Mouse (Mus musculus): Measurements from ENCODE around the gene Opn3. TPM values are rescaled to one million over a fixed set of nuclear protein-coding genes. Genes with fewer than 3 reads are reported as not detected.
A peak's percentile ranks its signal among the peaks of the same experiment; 100 is the strongest.

Opn3 gene
- total and polyA plus RNA-seq, 2 experiments from 2014 or later, result 6.7 to 22.0 TPM

DNA sequence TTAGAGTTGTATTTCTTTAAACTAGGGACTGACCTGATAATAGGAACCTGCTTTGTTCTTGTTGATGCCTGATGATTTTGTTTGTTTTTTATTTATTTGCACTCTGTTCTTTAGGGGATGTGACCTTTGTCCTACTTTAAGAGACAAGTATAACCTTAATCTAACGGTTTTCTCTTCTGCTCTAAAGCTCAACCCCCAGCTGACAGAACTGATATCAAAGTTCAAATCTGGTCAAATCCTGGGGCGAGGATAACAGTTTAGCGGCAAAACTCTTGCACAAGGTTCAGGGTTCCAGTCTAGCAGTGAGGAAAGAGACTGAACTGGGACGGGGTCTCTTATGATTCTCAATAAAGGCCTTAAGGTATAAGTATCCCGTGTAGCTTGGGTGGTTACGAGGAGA lies 63.3 kb downstream of the Opn3 start:
- 75% methylated on average over 6 of the region's 6 CpGs for WGBS
- H3K9ac ChIP-seq (replicated peaks; ENCODE audit: low read depth, low read length), result no peak overlapping the region
- no peaks in the 10 kb centered on the region for H3K36me3 ChIP-seq (replicated peaks; ENCODE audit: control insufficient read depth, insufficient read depth, low read length)
- peaks cover 6% of the 10 kb centered on the region for H3K4me1 ChIP-seq (ENCODE audit: control insufficient read depth, insufficient read depth)
- ATAC-seq (ENCODE audit: insufficient read depth, low read depth) (no peak), DNase-seq (ENCODE audit: low spot score) (no peak)
- H3K27ac ChIP-seq (ENCODE audit: low read depth), result no peak overlapping the region
- H3K27me3 ChIP-seq (ENCODE audit: control insufficient read depth, insufficient read depth, low read length), result no peaks in the 10 kb centered on the region
- no peak overlapping the region for H3K4me3 ChIP-seq (ENCODE audit: low read depth, low read length)
- no peak overlapping the region for H3K4me2 ChIP-seq (ENCODE audit: low read depth, low read length)
- no peaks in the 10 kb centered on the region for H3K9me3 ChIP-seq (replicated peaks; ENCODE audit: control insufficient read depth, low read length)
- TF ChIP-seq EP300 (IDR thresholded peaks at IDR 0.05; ENCODE audit: low read depth) (no peak), CTCF (IDR thresholded peaks at IDR 0.05; ENCODE audit: low read depth) (no peak)

DNA sequence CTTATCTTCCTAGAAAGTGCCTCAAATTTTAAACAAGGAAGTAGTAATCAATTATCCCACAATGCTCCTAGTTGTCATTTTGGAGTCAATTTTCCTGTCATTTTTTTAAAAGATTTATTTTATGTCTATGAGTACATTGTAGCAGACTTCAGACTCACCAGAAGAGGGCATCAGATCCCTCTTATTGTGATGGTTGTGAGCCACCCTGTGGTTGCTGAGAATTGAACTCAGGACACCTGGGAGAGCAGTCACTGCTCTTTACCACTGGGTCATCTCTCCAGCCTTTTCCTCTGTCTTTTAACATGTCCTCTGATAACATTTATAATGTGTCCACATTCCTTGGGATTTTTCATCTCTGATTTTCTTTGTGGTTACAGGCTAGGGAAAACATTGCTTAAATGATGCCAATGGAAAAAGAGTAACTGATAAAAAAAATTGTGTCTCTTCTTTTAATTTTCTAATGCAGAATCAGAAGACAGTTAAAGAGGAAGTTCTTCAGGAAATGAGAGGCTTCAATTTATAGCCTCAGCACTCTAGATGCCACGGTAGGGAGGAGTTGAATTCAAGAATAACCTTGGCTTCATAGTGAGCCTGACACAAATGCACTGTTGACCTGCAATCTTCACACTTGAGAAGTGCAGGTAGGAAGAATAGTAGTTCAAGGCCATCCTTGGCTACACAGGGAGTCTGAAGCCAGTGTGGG lies 66.4 kb downstream of the Opn3 start:
- Histone ChIP-seq H3K36me3 (replicated peaks; ENCODE audit: control insufficient read depth, insufficient read depth, low read length) (no peaks in the 10 kb centered on the region; the same call in 1 of the 2 replicates), H3K27ac (ENCODE audit: low read depth) (peak overlapping the region; percentile 93), H3K4me1 (ENCODE audit: control insufficient read depth, insufficient read depth) (peaks cover 15% of the 10 kb centered on the region), H3K9me3 (replicated peaks; ENCODE audit: control insufficient read depth, low read length) (no peaks in the 10 kb centered on the region), H3K4me3 (ENCODE audit: low read depth, low read length) (peak overlapping the region; percentile 85), H3K27me3 (ENCODE audit: control insufficient read depth, insufficient read depth, low read length) (no peaks in the 10 kb centered on the region), H3K9ac (replicated peaks; ENCODE audit: low read depth, low read length) (no peak overlapping the region), H3K4me2 (ENCODE audit: low read depth, low read length) (peak overlapping the region; percentile 94)
- ATAC-seq (ENCODE audit: insufficient read depth, low read depth), result peak; percentile 25; the same call in 1 of the 2 replicates
- 61% methylated on average over 1 of the region's 1 CpGs for WGBS
- DNase-seq (ENCODE audit: low spot score), result peak; percentile 15
- TF ChIP-seq CTCF (IDR thresholded peaks at IDR 0.05; ENCODE audit: low read depth) (peak; percentile 63), EP300 (IDR thresholded peaks at IDR 0.05; ENCODE audit: low read depth) (no peak)

DNA sequence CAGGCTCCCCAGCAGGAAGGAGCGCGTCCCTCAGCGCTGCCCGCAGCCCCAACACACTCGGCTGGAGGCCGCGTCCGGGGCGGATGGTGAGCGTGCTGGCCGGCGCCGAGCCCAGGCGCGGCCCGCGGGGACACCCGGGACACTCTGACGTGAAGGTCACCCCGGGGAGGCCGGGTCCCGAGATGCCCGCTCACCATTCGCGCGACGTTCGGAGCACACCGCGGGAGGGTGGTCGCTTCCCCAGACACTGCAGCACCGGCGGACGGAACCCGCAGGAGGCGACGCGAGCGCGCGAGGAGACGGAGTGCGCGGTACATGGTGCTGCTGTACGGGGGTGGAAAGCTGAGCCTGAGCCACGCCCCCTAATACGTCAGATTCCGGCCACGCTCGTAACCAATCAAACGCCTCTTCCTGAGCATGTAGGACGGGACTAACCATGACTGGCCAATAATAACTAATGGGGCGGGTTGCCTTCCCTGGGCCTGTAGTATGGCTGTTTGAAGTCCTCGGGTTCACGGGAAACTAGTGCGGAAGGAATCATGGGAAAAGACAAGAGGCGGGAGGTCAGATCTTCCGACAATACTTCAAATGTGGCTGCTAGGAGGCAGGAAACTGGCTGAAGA lies 67.2 kb downstream of the Opn3 start, which contains the start of gene Fh1:
Gene Fh1, minus strand, starts transcription at position 379 of the 623 bp plus-strand sequence.
- Histone ChIP-seq H3K36me3 (replicated peaks; ENCODE audit: control insufficient read depth, insufficient read depth, low read length) (no peaks in the 10 kb centered on the region; the same call in 1 of the 2 replicates), H3K4me2 (ENCODE audit: low read depth, low read length) (peak within 1 kb of the TSS; percentile 94), H3K27ac (ENCODE audit: low read depth) (peak within 1 kb of the TSS; percentile 93), H3K4me1 (ENCODE audit: control insufficient read depth, insufficient read depth) (peaks cover 15% of the 10 kb centered on the region), H3K4me3 (ENCODE audit: low read depth, low read length) (peak within 1 kb of the TSS; percentile 85), H3K9me3 (replicated peaks; ENCODE audit: control insufficient read depth, low read length) (no peaks in the 10 kb centered on the region), H3K27me3 (ENCODE audit: control insufficient read depth, insufficient read depth, low read length) (no peaks in the 10 kb centered on the region), H3K9ac (replicated peaks; ENCODE audit: low read depth, low read length) (peak within 1 kb of the TSS; percentile 84)
- under 1% methylated on average over 51 of the region's 58 CpGs for WGBS
- peak; percentile 99 for DNase-seq (ENCODE audit: low spot score)
- ATAC-seq (ENCODE audit: insufficient read depth, low read depth), result peak; percentile 99
- TF ChIP-seq CTCF (IDR thresholded peaks at IDR 0.05; ENCODE audit: low read depth), result no peak
- peak; percentile 49; the same call in 1 of the 2 replicates for TF ChIP-seq EP300 (IDR thresholded peaks at IDR 0.05; ENCODE audit: low read depth)

DNA sequence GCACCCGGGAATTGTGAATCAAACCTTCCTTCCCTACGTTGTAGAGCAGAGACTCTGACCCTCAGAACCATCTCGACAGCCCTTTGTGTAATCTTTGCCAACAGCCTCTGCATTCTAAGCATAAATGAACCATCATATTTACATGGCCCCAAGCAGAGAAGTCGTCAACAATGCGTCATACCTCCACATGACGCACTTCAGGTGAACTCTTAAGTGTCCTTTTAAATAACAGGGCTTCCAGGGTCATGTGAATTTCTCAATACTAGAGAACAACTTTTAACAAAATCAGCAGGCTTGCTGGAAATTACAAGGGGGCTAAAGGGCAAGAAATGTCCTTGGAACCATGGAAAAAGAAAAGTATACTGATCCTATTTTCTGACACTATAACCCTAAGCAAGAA lies 68.9 kb downstream of the Opn3 start:
- DNase-seq (ENCODE audit: low spot score) (no peak), ATAC-seq (ENCODE audit: insufficient read depth, low read depth) (no peak)
- Histone ChIP-seq H3K9ac (replicated peaks; ENCODE audit: low read depth, low read length) (no peak overlapping the region), H3K27me3 (ENCODE audit: control insufficient read depth, insufficient read depth, low read length) (no peaks in the 10 kb centered on the region), H3K9me3 (replicated peaks; ENCODE audit: control insufficient read depth, low read length) (no peaks in the 10 kb centered on the region), H3K4me1 (ENCODE audit: control insufficient read depth, insufficient read depth) (peaks cover 15% of the 10 kb centered on the region), H3K36me3 (replicated peaks; ENCODE audit: control insufficient read depth, insufficient read depth, low read length) (peaks cover 12% of the 10 kb centered on the region), H3K4me2 (ENCODE audit: low read depth, low read length) (no peak overlapping the region), H3K4me3 (ENCODE audit: low read depth, low read length) (no peak overlapping the region), H3K27ac (ENCODE audit: low read depth) (no peak overlapping the region)
- TF ChIP-seq CTCF (IDR thresholded peaks at IDR 0.05; ENCODE audit: low read depth) (no peak), EP300 (IDR thresholded peaks at IDR 0.05; ENCODE audit: low read depth) (no peak)
- 75% methylated on average over 6 of the region's 6 CpGs for WGBS

DNA sequence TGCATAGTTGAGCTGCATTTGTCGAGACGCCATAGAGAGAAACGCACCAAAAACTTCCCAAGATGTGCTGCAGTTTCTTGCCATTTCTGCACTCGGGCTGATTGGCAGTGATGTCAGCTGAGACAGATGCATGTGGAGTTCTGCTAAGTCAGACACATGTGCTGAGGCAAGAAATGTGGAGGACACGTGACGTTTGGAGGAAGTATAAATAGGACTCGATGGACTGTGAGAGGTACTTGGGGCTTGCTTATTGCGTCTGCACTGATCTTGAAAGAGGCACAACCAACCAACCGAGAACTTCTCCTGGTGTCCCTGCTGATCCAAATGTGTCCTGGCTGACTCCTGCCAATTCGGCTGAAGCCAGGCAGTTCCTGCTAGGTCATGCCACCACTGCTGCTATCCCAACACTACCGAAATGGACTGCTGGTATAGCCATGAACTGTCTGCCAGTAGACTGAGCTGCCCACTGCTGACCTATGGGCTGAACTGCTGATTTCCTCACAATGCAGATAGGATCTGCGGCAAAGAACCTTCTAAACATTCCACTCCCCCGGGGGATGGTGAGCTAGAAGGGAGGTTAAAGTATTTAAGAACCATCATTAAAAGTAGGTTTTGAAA lies 72.7 kb downstream of the Opn3 start, which contains the start of gene Kmo:
Gene Kmo, plus strand, starts transcription at position 568 of the 618 bp plus-strand sequence.
- 83% methylated on average over 13 of the region's 13 CpGs for WGBS

More for the DNA sequence above, 72.7 kb downstream of the Opn3 start, which contains the start of gene Kmo:
- Histone ChIP-seq H3K4me3 (ENCODE audit: low read depth, low read length) (no peak within 1 kb of the TSS), H3K9me3 (replicated peaks; ENCODE audit: control insufficient read depth, low read length) (no peaks in the 10 kb centered on the region), H3K36me3 (replicated peaks; ENCODE audit: control insufficient read depth, insufficient read depth, low read length) (peaks cover 45% of the 10 kb centered on the region), H3K4me2 (ENCODE audit: low read depth, low read length) (no peak within 1 kb of the TSS), H3K27ac (ENCODE audit: low read depth) (no peak within 1 kb of the TSS), H3K9ac (replicated peaks; ENCODE audit: low read depth, low read length) (no peak within 1 kb of the TSS), H3K4me1 (ENCODE audit: control insufficient read depth, insufficient read depth) (peaks cover 15% of the 10 kb centered on the region), H3K27me3 (ENCODE audit: control insufficient read depth, insufficient read depth, low read length) (no peaks in the 10 kb centered on the region)
- TF ChIP-seq EP300 (IDR thresholded peaks at IDR 0.05; ENCODE audit: low read depth) (no peak), CTCF (IDR thresholded peaks at IDR 0.05; ENCODE audit: low read depth) (no peak)
- no peak for DNase-seq (ENCODE audit: low spot score)
- ATAC-seq (ENCODE audit: insufficient read depth, low read depth), result no peak
